Mouse (Mus musculus): ENCODE measurements around the gene Slco3a1.

DNA sequence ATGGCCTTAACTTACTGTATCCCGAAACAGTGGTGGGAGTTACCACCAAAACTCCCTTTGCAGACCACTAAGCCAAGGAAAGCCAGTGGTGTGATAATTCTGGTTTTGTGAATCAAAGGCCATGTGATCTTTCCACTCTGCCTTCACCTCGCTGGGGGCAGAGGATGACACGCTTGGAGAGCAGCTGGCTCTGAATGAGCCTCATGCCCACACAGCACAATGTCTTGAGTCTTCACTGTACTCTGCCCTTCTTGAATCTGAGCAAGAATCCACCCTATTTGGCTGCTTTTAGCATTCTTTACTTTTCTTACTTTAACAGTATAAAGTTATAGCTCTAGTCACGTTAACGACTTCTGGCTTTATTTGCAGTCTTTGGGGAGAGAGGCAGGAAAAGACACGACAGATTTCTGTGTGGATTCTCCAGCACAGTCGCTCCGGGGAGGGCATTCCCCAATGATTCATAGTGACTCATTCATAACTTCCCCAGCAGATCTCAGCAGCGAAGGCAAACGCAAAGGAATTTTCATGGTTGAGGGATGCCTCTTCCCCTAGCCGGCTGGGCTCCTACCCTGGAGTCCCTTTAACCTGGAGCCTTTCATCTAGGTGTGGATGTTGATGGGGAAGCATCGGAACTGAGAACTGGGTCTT, 178.1 kb downstream of the Slco3a1 start:
- TF ChIP-seq CTCF (IDR thresholded peaks at IDR 0.05; ENCODE audit: low read depth, low read length) = no peak
- no peak for TF ChIP-seq POLR2A (IDR thresholded peaks at IDR 0.05; ENCODE audit: extremely low read depth, insufficient read depth, low read length)

Measured in liver, adult 2 months (tissue).